Mouse (Mus musculus) E14TG2a.4 (cell line): ENCODE measurements at regions not wholly inside any gene's neighbourhood (a gene's known extent, or its start where the extent isn't known, plus 50 kb on each side); places are given as distances from the start of the nearest gene placed in this dataset.

Experiments
- CTCF ChIP-seq: conservative IDR thresholded peaks from 2 replicates; pipeline ENCODE4 v1.5.1; 2014; ENCODE audit warnings: low read length
- NANOG ChIP-seq: IDR thresholded peaks from 2 replicates; pipeline ENCODE4 v1.6.1; 2014; ENCODE audit warnings: borderline replicate concordance, low read length, mixed read lengths

DNA sequence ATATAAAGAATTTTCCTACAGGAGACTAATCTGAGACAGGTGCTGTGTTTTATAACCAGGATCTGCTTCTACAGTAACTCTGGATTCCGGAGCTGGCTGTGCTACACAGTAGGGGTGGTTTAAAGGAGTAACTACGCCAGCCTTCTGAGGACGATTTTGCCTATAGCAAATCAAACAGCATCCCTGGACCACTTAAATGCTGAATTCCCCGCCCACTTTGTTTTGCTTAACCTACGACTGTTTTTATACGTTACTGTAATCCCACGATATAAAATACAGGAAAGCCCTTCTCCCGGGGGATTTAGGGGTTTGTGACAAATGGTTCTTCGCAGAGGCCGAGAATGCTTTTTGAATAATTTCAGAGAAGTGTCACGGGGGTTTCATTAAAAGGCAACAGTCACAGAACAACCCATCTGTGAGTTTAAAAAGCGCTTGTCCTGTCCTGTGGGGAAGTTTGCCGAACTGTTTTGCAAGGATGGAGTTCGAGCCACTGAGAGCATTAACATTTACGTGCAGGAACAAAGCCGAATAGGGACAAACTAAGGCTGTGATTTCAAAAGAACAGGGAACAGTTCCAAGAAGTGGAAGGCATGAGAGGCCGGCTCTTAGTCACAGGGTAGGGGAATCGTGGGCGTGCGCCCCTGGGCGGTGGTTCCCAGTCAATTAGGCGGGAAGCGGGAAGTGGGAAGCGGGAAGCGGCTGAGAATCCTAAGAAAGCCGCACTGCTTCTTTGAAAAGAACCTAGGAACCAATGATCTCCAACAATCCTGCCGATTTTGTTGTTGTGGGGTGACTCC, 49.7 kb upstream of the Hnrnpa3 start:
- TF ChIP-seq CTCF (no peak), NANOG (no peak)
